Mouse (Mus musculus) cerebellum, postnatal 25 days (tissue): Measurements from ENCODE around the gene Tpst2.

Source experiments
- DNase-seq, 2 experiments: peaks; one replicate each; pipeline ENCODE4 v3.0.0; 2021; ENCODE audit warnings: mixed read lengths in 2 of 2

Tpst2 gene

GRCm38 (mm10) chr5:112256457-112256856, 20.0 kb upstream of the Tpst2 start:
- peak; percentile 50 for DNase-seq

- no peak for DNase-seq
Measured at GRCm38 (mm10) chr5:112257896-112258295, 18.6 kb upstream of the Tpst2 start.

- DNase-seq = no peak
Measured at GRCm38 (mm10) chr5:112259862-112260650, 16.4 kb upstream of the Tpst2 start.

GRCm38 (mm10) chr5:112260818-112261217, 15.7 kb upstream of the Tpst2 start:
- no peak for DNase-seq

DNA sequence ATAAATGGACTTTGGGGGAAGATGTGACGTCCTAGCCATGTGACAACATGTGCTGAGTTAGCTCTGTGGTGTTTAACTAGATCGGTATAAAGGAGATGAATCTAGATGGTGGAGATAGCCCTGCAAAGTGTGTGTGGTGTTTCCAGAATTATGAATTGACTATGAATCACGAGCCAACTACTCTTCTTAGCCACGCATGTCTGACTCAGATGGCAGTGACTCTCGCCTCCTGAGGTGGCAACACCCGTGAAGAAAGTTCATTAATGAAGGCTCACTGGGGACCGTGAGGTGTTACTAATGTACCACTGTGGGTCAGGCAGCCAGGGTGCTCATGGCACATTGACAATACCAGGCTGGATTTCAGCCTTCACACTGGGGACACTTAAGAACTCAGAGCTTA, 12.4 kb upstream of the Tpst2 start:
- DNase-seq = no peak

- no peak for DNase-seq
Measured at GRCm38 (mm10) chr5:112265110-112265509, 11.4 kb upstream of the Tpst2 start.

GRCm38 (mm10) chr5:112265515-112265914, 11.0 kb upstream of the Tpst2 start:
- DNase-seq = no peak

- no peak for DNase-seq
Measured at GRCm38 (mm10) chr5:112266011-112266777, 10.3 kb upstream of the Tpst2 start.

GRCm38 (mm10) chr5:112270764-112271541, 5.5 kb upstream of the Tpst2 start:
- DNase-seq = peak; percentile 39 to 48

DNA sequence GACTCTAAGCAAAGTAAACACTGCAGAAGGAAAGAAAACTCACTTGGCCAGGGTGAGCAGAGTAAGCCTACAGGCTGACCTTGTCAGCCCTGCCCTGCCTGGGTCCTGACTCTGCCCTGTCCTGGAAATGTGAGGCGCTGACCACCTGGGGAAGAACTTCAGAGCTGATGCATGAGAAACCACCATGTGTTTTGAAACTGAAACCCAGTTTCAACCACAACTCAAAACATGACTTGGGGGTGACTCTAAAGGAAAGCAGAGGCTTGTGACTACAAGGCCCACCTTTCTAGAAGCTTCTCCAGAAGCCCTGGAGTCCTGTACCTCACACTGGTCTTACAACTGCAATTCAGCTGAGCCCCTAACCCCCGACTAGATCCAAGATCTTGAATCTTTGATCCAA, 3.6 kb upstream of the Tpst2 start:
- DNase-seq = no peak

GRCm38 (mm10) chr5:112273746-112274463, 2.6 kb upstream of the Tpst2 start:
- no peak for DNase-seq

- DNase-seq = no peak
Measured at GRCm38 (mm10) chr5:112275021-112275804, 1.3 kb upstream of the Tpst2 start.

DNA sequence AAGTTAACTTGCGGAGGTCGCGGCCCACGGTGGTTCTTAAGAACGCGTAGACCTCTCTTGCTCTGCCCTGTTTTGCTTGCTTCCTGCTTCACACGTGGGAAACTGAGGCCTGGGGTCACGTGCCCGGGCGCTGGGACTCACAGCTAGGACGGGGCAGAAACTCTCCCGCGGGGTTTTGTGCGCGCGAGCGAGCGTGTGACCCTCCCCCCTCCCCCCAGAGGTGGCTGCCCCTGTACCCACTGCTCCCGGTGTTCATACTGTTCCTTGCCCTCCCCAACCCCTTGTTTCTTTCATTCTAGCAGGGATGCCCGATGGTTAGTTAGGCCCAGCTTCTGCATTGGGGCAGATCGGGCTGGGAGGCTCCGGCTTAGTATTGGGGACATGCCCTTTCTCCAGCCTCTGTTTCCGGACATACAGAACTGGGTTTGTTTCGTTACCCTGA, 437 bp downstream of the Tpst2 start:
- DNase-seq = no peak

- DNase-seq = no peak
Measured at GRCm38 (mm10) chr5:112277906-112278470, 1.5 kb downstream of the Tpst2 start.

GRCm38 (mm10) chr5:112279181-112280021, 2.9 kb downstream of the Tpst2 start:
- DNase-seq = peak; percentile 52 to 54

DNA sequence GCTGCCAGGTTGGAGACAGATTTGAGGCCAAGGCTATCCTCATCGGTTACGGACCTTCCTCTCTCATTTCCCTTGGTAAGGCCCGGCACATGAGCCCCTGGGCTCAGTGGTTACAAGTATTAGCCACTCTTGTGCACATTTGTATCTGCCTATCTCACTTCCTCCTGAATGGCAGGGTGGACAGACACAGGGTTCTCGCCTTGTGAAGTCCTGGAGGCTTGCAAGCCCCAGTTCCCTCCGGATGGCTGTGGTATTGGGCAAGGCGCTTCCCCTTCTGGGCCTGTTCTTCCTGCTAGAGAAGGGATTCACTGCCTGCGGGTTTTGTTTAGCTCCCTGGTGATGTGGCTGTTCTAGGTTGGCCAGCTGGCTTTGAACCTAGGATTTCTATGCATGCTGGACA, 3.7 kb downstream of the Tpst2 start:
- no peak for DNase-seq

DNA sequence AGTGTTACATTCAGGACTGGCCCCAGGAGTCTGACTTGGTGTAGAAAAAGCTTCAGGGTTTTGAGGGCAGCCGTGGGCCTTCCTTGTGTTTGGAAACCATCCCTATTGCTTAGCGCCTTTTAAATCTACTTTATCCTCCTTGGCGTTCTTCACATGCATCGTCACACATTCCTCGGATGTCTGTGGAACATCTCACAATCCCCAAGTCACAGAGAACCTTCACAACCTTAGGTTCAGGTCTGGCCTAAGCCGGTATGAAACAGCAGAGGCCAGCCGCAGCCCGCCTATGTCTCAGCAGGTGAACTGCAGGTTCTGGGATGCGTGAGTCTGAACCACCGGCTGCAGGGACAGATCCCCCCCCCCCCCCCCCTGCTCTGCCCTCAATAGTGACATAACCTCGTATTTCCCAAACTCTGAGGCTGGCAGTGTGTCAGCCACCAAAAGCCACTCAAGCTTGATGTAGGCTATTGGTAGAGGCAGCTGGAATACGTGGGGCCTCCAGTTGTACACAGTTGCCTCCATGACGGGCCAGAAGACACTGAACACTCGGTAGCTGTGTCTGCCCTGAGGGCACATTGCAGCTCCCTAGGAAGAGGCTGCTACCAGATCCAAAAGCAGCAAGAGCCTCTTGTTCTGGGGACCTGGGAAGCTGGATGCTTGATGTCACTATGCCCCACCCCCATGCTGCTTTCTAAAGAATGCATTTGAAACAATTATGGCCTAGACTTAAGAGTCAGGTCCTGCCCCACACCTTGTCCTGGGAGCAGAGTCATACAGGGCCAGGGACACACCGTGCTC, 4.6 kb downstream of the Tpst2 start:
- no peak for DNase-seq

- DNase-seq = no peak
Measured at GRCm38 (mm10) chr5:112281676-112282075, 5.2 kb downstream of the Tpst2 start.

- DNase-seq = peak in 1 of 2 experiments; percentile 64
Measured at GRCm38 (mm10) chr5:112282123-112282779, 5.8 kb downstream of the Tpst2 start.
